Mouse (Mus musculus): ENCODE measurements around the gene Adamtsl2.

Gene Adamtsl2

DNA sequence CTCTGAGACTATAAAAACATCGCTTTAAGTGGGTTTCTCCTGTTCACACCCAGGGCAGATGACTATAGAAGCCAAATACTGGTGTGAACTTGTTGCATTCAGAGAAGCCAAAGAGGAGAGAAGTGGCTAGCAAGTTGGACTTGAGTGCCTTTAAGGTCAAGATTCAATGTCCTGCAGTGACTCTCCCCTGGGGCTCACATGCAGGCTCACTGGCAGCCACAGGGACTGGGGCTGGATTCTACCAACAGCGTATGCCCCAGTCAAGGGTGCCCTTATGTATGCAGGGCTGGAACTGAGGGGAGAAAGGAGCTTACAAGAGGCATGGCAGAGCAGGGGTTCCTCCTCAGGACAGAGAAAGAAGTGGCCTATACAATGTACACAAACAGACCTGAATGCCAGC lies 40.6 kb downstream of the Adamtsl2 start:
- DNase-seq (ENCODE audit: low spot score), result no peak

DNA sequence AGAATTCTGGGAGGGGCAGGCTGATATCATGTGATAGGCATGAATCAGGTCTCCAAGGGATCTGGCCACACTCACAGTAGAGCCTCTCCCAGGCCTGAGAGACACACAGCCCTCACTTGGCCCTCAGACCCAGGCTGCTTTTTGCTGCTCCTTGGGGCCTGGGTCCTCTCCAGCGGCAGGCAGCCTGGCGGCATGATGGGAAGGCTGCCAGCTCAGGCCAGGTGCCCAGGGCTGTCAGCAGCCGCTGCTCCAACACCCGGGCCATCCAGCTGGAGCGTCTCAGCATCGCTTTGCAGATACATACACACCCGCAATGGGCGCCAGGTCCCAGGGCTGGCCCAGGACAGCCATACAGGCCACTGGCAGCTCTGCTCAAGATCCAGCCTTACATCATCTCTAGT lies 41.1 kb downstream of the Adamtsl2 start:
- no peak for DNase-seq (ENCODE audit: low spot score)

DNA sequence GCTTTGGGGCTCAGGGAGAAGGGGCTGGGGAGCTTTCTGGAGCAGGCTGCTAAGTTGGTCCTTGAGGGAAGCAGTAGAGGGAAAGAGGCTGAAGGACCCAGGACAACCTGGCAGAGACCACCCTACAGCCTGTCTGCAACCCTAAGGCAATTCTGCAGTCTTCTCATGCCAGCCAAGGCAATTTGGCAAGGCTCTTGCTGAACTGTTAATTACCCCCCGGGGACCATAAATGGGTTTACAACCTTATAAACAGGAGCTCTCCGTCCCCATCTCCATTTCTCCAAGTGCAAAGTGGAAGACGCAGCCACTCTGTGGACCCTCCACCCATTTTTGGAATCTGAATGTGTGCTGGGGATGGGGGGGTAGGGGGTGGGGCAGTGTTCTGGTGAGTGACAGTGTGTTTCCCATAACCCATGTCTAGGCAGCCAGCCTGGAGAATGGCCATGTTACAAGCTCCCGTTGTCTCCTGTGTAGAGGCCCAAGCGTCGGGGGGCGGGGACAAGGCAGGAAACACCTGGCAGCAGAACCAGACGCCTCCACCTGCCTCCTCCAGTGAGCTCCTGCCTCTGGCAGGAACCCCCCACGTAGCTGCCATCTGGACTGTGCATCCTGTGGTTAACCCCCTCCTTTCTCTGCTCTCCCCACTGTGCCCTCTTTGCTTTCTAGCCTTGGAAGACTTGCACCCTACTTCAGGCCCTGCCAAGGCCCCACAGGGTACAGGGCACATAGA lies 42.6 kb downstream of the Adamtsl2 start:
- peak; percentile 36 for DNase-seq (ENCODE audit: low spot score)

DNA sequence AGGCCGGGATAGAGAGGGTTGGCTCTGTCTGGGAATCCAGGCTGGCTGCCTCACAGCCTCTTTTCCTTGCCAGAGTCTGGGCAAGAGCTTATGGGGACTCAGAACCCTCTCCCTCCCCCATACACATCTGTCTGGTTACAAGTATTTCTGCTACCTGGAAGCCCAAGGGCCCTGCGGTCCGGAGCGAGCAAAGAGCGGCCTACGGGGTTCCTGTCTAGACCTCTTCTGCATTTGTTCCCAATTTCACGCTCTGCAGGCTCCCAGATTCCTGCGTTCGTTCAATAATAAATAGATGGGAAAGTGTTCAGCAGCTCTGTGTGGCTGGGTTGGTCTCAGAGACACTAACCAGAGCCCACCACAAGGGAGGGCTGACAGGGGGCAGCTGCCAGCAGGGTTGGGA lies 43.4 kb downstream of the Adamtsl2 start:
- no peak for DNase-seq (ENCODE audit: low spot score)

DNA sequence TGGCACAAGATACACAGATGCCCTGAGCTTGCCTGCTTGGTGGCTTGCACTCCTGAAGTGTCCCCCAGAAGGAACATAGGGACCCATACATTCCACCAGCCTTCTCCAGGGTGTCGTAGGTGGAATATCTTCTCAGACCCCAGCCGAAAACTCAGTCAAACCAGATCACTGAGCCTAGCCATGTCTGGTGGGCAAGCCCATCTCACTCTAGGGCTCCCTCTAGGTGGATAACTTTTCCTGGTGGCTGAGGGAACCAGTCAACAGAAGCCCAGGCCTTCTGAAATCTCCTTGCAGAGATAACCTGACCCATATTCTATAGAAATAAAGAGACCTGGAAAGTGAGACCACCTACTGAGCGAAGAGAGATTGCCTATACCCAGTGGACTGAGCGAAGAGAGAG lies 43.9 kb downstream of the Adamtsl2 start:
- no peak for DNase-seq (ENCODE audit: low spot score)

DNA sequence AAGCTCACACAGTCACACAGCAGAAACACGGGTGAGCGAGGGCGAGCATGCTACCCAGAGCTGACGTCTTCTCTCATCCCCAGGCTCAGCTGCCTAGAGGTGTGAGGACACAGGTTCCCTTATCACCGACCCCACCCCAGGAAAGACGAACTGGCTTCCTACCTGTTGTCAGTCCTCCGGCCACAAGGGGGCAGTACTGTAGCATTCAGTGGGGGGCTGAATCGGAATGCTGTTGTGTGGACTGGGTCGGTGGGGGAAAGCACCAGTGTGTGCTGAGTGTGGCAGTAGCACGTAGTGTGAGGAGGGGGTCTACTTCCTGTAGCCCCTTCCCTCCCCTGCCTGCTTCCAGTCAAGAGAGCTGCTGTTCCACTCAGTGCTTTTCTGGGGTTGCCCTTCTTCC lies 46.8 kb downstream of the Adamtsl2 start:
- DNase-seq (ENCODE audit: low spot score), result peak; percentile 34

DNA sequence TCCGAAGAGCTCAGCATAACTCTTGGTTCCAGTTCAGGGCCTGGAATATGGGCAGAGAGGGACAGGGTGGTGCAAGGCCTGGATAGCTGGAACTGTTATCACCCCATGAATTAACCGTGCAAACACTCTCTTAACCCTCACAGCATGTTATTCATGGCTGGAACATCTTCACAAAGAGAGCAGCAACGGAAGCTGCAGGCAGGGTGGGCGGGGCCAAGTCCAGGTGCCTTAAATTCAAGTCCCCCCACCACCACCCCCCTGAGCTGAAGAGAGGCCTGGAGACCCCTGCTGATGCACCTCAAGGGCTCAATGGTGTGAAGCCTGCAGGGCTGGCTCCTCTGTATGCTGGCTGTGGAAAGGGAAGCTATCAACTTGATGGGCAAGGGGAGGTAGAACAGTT lies 47.3 kb downstream of the Adamtsl2 start:
- DNase-seq (ENCODE audit: low spot score), result no peak

DNA sequence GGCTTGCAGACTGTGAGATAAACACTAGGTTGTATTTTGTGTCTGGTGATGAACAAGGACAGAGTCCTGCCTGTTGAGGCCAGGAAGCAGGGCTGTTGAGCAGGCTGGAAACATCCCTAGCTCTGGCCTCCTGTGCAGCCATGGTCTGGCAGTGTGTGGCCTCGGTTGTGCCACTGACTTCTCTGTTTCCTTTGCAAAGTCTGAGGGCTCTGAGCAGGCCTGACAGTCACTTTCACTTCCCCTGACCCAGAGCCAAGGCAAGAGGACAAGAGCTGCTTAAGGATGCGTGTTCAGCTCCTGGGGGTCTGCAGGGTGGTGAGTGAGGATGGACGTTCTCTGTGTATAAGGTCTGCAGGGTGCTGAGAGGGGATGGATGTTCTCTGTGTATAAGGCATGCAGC lies 49.8 kb downstream of the Adamtsl2 start:
- no peak for DNase-seq (ENCODE audit: low spot score)

DNA sequence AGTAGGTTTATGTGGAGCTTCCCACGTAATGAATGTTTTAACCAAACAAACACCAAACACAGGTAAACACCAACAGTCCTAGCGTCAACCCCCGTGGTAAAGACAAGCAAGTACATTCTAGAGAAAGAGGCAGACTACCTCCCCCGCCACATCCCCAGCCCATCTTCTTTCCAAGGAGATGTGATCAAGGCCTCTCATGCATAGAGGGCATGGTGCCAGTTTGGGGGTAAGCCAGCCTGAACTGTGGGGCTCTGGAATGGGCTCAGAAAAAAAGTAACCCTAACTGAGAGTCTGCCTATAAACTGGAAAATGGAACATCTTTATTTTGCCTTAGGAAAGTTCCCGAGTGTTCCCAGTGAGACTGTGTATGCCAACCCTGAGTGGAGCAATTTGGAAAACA lies 56.8 kb downstream of the Adamtsl2 start:
- no peak for DNase-seq (ENCODE audit: low spot score)

DNA sequence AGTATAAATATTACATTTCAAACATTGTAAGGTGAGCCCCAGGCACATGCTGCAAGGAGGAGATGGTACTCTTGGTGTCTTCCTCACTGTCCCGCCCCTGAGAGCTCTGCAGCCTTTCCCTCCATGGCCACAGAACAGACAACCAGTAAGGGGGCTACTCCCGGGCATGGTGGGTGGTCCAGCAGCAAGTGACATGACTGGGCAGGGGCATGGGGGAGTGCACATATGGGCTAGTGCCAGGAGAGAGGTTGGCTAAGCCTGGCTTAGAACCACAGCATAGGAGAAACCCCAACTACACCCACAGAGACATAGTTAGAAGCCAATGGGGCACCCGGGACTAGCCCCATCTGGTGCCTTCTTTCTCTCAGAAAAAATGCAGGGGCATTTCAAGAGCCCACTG lies 57.2 kb downstream of the Adamtsl2 start:
- DNase-seq (ENCODE audit: low spot score), result no peak

DNA sequence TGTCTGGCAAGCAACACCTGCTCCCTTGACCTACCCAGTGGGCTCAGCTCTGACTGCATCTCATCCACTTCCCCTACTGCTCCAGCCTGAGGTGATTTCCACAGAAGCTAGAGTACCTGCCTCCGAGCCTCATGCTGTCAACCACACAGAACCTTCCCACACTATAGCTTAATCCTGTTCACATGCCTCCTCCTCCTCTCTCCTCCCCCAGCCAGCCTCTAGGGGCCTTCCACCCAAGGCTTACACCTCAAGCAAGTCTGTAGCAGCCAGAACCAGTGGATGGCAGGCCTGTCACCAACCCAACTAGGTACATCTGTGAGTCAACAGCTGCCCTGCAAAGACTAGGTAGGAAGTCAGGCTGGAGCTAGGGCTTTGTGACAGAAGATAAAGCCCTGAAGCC lies 57.6 kb downstream of the Adamtsl2 start:
- DNase-seq (ENCODE audit: low spot score), result no peak

DNA sequence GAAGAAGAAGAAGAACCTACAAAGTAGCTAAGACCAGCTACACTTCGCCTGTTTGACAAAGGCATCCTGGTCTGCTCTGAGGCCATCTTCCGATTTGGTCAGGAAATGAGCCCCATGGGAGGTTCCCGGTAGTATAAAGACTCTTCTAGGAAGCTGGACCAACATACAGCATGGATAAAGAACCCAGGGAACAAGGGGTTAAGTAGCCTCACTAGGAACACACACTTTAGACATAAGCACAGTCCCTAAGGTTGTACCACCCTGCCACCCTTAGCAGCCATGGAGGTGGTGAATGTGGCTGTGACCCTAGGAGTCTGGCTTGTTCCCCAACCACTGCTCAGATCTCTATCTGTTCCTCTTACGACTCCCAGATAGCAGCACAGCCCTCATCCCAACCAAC lies 59.2 kb downstream of the Adamtsl2 start:
- DNase-seq (ENCODE audit: low spot score), result no peak

DNA sequence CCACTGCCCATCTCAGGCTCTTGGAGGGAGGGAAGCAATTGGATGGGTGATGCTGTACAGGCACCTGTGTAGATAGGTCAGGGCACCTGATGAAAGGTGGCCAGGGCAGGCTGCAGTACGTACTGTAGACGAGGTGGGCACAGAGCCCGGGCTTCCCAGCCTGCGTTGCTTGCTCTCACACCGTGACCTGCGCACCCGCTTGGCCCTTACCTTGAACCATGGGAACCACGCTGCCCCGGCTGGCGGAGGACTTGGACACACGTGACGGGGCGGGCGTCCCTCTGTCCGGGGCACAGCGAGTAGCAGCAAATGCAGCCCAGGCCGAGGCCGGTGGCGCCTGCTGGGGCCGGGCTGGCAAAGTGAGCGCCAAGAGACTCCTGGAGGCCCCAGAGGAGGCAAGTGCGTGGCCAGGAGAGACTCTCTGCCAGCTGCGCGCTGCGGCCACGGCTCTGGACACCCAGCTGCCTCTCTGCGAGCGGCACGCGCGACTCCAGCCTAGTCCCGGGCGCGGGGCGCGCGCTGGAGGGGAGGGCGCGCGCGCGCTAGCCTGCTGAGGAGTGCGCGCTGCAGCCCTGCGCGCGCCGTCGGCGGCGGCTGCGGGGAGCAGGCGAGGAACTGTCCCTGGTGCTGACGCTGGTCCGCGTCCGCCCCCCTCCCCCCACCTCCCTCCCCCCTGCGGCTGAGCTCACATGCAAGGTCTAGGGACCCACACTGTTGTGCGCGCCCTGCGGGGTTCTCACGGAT lies 62.9 kb downstream of the Adamtsl2 start, which contains the start of gene Fam163b:
TSS of gene Fam163b (minus strand) at position 542 of the 744 bp plus-strand sequence.
- DNase-seq (ENCODE audit: low spot score), result no peak

DNA sequence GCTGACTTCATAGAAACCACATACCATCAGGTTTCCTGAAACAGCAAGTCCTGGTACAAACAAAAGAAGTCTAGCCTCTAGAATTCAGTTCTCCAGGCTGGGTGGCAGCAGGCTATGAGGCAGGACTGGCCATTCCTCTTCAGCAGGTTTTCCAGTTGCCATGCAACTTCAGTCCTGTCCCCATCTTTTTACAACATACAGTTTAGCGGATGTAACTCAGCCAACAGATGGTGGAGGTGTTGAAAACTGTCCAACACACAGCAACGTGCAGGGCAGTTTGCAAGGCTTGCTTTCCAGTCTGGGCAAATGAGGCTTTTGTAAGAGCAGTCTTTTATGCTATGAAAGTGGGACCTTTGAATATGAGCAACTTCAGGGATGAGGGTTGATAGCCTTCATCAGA lies 65.8 kb downstream of the Adamtsl2 start:
- no peak for DNase-seq (ENCODE audit: low spot score)

DNA sequence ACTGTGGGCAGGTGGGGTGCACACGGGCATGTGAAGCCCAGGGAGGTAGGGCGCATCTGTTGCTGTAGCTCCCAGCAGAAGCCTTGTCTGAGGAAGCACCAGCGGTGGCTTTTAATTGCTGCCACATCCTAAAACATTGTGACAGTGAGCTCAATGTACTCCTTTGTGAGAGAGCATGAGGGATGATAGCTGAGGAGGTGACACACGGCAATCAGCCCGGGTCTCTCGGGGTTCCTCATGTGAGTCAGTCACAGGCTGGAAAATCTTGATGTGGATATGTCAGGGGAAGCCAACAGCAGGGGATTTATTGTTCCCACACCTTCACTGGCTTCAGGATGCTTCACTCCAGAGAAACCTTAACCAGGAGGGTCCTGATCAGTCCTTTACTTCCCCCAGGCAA lies 67.7 kb downstream of the Adamtsl2 start:
- DNase-seq (ENCODE audit: low spot score), result no peak

DNA sequence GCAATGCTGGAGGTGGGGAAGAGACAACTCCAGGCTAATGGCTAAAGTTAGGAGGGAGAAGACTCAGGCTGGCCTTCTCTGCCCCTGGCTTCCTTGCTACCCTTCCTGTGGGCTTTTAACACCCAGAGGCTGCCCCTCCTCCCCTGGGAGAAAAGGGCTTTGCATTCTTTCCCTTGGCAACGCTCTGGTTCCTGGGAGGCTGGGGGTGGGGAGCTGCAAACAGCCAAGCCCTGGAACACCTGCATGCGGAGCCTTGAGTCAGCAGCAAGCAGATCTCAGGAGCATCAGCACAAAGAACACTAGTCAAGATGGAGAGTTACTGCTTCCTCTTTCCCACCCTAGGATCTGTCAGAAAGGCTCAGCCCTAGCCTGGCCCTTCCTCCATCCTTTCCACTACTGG lies 70.3 kb downstream of the Adamtsl2 start:
- DNase-seq (ENCODE audit: low spot score), result no peak

DNA sequence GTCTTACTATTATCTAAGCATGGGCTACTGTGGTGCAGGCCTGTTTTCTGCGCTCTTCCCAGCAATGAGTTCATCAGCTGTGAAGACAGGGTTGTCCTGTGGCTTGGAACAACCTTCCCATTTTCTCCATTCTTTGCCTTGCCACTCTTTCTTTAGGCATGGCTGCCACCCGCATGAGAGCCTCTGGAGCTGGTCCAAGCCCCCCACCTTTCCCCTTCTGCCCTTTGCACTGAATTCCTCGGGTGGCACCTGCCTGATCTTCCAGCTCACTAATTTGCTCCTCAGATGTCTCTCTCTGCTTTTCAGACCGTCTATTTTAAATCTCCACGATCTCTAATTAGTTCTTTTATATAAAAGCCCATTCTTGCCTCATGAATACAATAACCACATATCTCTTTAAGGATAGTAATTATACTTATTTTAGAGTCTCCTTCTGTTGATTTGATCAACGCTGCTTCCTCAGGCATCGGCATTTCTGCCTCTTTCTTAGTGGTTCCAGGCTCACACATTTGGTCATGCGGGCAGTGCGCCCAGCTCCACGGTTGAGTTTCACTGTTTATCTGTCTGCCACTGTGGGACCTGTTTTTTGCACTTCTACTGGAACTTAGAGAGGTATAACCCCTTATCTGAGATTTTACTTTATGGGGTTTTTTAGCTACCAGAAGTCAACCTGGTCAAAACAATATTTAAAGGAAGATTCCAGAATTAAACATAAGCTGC lies 75.4 kb downstream of the Adamtsl2 start:
- no peak for DNase-seq (ENCODE audit: low spot score)

DNA sequence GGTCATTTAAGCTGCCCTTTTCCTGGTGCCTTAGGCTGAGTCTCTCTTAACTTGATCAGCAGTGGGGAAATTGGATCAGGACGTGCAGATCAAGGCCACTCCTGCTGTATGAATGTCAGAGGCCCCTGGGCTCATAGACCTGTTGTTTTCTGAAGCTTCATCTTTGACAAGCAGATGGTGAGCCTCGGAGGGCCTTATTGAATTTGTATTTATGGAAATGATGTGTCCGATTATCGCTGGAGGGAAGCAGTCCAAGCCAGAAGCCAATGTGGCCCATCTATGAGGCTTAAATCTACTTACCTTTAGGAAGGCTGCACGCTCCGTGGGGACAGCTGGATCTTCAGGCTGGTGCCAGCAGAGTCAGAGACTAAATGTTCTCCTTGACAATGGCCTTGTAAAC lies 77.4 kb downstream of the Adamtsl2 start:
- no peak for DNase-seq (ENCODE audit: low spot score)
